Mouse (Mus musculus) lung, adult 2 months (tissue): ENCODE data around the gene Sh3kbp1. TPM values are rescaled to one million over a fixed set of nuclear protein-coding genes. Genes with fewer than 3 reads are reported as not detected.

ENCODE experiments used
- DNase-seq: peaks from one replicate; pipeline ENCODE4 v3.0.0; 2022
- H3K4me1 ChIP-seq: fragments of 200-500 bp; 2 replicates; pipeline ENCODE4 v1.6.1; 2011; ENCODE audit warnings: low read length; ENCODE audit not compliant: control insufficient read depth, insufficient read depth
- H3K4me3 ChIP-seq: fragments of 200-500 bp; replicated peaks from 2 replicates; pipeline ENCODE3; 2011; ENCODE audit warnings: low read depth, mild to moderate bottlenecking, control low read depth, low read length; ENCODE audit errors: extremely low read depth
- CTCF ChIP-seq: fragments of 200-500 bp; IDR thresholded peaks from 2 replicates; pipeline ENCODE4 v1.5.1; 2011; ENCODE audit warnings: mild to moderate bottlenecking, low read length, control low read depth; ENCODE audit not compliant: insufficient read depth
- POLR2A ChIP-seq: fragments of 200-500 bp; IDR thresholded peaks from 2 replicates; pipeline ENCODE4 v1.6.1; 2011; ENCODE audit warnings: low read depth, mild to moderate bottlenecking, control low read depth, low read length, borderline replicate concordance; ENCODE audit errors: extremely low read depth
- WGBS: fragments of 180-500 bp; shearing (Covaris S2); methylation state at CpG from one replicate; pipeline ENCODE4 v1.1.7; 2018; 5-methylcytosine and 5-hydroxymethylcytosine counted together
- polyA plus RNA-seq: library from polyadenylated mRNA; depleted of rRNA; stranded (reverse); fragments of >200 nt; gene quantifications from 2 replicates; pipeline ENCODE4 v1.2.3, GENCODE M21; 2012

The Sh3kbp1 gene
- polyA plus RNA-seq, 1 experiment, result 16.5 TPM

GRCm38 (mm10) chrX:159809510-159809909, 182.4 kb downstream of the Sh3kbp1 start:
- DNase-seq, result no peak
- TF ChIP-seq POLR2A (no peak), CTCF (no peak)
- H3K4me3 ChIP-seq, result no peak overlapping the region
- WGBS, result 83% methylated on average over 6 of the region's 6 CpGs
- H3K4me1 ChIP-seq, result no peaks in the 10 kb centered on the region

- 63% methylated on average over 3 of the region's 3 CpGs for WGBS
- no peak for DNase-seq
- no peaks in the 10 kb centered on the region for H3K4me1 ChIP-seq
- no peak overlapping the region for H3K4me3 ChIP-seq
- TF ChIP-seq POLR2A (no peak), CTCF (no peak)
Observed at GRCm38 (mm10) chrX:159810469-159810868, 183.4 kb downstream of the Sh3kbp1 start.

- TF ChIP-seq POLR2A (no peak), CTCF (no peak)
- 95% methylated on average over 2 of the region's 2 CpGs for WGBS
- H3K4me1 ChIP-seq, result no peaks in the 10 kb centered on the region
- no peak overlapping the region for H3K4me3 ChIP-seq
- no peak for DNase-seq
Observed at GRCm38 (mm10) chrX:159817508-159817907, 190.4 kb downstream of the Sh3kbp1 start.

- no peak for DNase-seq
- Histone ChIP-seq H3K4me3 (no peak overlapping the region), H3K4me1 (no peaks in the 10 kb centered on the region)
- TF ChIP-seq CTCF, result no peak
- TF ChIP-seq POLR2A, result no peak
- 79% methylated on average over 5 of the region's 5 CpGs for WGBS
Observed at GRCm38 (mm10) chrX:159828135-159828534, 201.1 kb downstream of the Sh3kbp1 start.

GRCm38 (mm10) chrX:159829192-159829852, 202.2 kb downstream of the Sh3kbp1 start:
- WGBS, result 77% methylated on average over 6 of the region's 6 CpGs
- DNase-seq, result no peak
- TF ChIP-seq POLR2A (no peak), CTCF (no peak)
- Histone ChIP-seq H3K4me3 (no peak overlapping the region), H3K4me1 (no peaks in the 10 kb centered on the region)

- WGBS, result 40% methylated on average over 2 of the region's 2 CpGs
- no peak for DNase-seq
- TF ChIP-seq CTCF, result no peak
- no peak for TF ChIP-seq POLR2A
- Histone ChIP-seq H3K4me3 (no peak overlapping the region), H3K4me1 (no peaks in the 10 kb centered on the region)
Observed at GRCm38 (mm10) chrX:159831176-159831575, 204.1 kb downstream of the Sh3kbp1 start.

GRCm38 (mm10) chrX:159835239-159835638, 208.2 kb downstream of the Sh3kbp1 start:
- DNase-seq, result no peak
- H3K4me1 ChIP-seq, result no peaks in the 10 kb centered on the region
- WGBS, result 85% methylated on average over 4 of the region's 4 CpGs
- no peak overlapping the region for H3K4me3 ChIP-seq
- TF ChIP-seq POLR2A, result no peak
- no peak for TF ChIP-seq CTCF

- no peak for DNase-seq
- WGBS, result 72% methylated on average over 1 of the region's 1 CpGs
- Histone ChIP-seq H3K4me3 (no peak overlapping the region), H3K4me1 (no peaks in the 10 kb centered on the region)
- TF ChIP-seq POLR2A (no peak), CTCF (no peak)
Observed at GRCm38 (mm10) chrX:159837379-159837778, 210.3 kb downstream of the Sh3kbp1 start.

- TF ChIP-seq POLR2A (no peak), CTCF (no peak)
- DNase-seq, result no peak
- Histone ChIP-seq H3K4me1 (no peaks in the 10 kb centered on the region), H3K4me3 (no peak overlapping the region)
- WGBS, result 74% methylated on average over 2 of the region's 2 CpGs
Observed at GRCm38 (mm10) chrX:159839786-159840185, 212.7 kb downstream of the Sh3kbp1 start.

- no peaks in the 10 kb centered on the region for H3K4me1 ChIP-seq
- no peak overlapping the region for H3K4me3 ChIP-seq
- 63% methylated on average over 7 of the region's 7 CpGs for WGBS
- TF ChIP-seq CTCF, result no peak
- DNase-seq, result no peak
Observed at GRCm38 (mm10) chrX:159840225-159840624, 213.2 kb downstream of the Sh3kbp1 start.
